Mouse (Mus musculus): ENCODE measurements at regions not wholly inside any gene's neighbourhood (a gene's known extent, or its start where the extent isn't known, plus 50 kb on each side); places are given as distances from the start of the nearest gene placed in this dataset.

DNA sequence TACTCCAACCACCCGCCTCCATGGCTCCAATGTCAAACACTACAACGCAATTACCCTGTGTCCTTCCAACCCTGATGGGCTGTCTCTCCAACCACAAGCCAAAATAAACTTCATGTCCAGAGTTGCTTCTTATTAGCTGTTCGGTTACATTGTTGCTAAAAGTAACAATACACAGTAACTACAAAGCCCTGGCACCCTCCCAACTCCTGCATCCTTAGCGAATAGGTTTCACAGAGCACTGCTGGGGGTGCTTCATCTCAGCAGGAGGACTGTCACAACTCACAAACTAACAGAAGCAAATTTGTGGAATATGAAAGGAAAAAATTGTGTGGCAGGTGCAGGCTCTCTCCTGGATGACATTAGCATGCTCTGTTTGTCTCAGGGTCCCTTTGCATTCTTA, 238.1 kb downstream of the Cpe start:
- Histone ChIP-seq H3K4me1 (ENCODE audit: control insufficient read depth, insufficient read depth, low read length) (no peaks in the 10 kb centered on the region), H3K27ac (ENCODE audit: insufficient read depth, low read depth, low read length) (no peak overlapping the region), H3K4me3 (ENCODE audit: insufficient read depth, low read depth, low read length) (no peak overlapping the region), H3K27me3 (replicated peaks; ENCODE audit: control insufficient read depth, insufficient read depth, low read length) (no peaks in the 10 kb centered on the region), H3K36me3 (ENCODE audit: control insufficient read depth, insufficient read depth, low read length) (no peaks in the 10 kb centered on the region)
- DNase-seq, result no peak
- WGBS, result 67% methylated on average over 4 of the region's 4 CpGs
- no peak for TF ChIP-seq CTCF (conservative IDR thresholded peaks at IDR 0.05; ENCODE audit: insufficient read depth, insufficient read length, low read depth, low read length)
- no peak for TF ChIP-seq POLR2A (IDR thresholded peaks at IDR 0.05; ENCODE audit: low read depth, low read length)

DNA sequence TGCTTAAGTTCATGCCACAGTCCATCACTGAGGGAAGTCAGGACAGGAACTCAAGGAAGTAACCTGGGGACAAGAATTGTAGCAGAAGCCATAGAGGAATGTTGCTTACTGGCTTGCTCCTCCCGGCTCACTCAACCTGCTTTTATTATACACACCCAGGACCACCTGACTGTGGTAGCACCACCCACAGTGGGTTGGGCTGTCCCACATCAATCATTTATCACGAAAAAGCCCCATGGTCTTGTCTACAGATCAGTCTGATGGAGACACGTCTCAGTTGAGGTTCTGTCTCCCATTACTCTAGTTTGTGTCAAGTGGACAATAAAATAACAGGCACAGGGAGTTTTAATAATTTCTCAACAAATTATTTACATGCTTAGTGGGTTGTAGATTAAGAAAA, 239.3 kb upstream of the Tll1 start:
- H3K4me1 ChIP-seq (ENCODE audit: control insufficient read depth, insufficient read depth, low read length), result no peaks in the 10 kb centered on the region
- TF ChIP-seq POLR2A (IDR thresholded peaks at IDR 0.05; ENCODE audit: low read depth, low read length), result no peak
- no peak for TF ChIP-seq CTCF (conservative IDR thresholded peaks at IDR 0.05; ENCODE audit: insufficient read depth, insufficient read length, low read depth, low read length)
- 81% methylated on average over 3 of the region's 3 CpGs for WGBS
- H3K36me3 ChIP-seq (ENCODE audit: control insufficient read depth, insufficient read depth, low read length), result no peaks in the 10 kb centered on the region
- no peak for DNase-seq
- H3K4me3 ChIP-seq (ENCODE audit: insufficient read depth, low read depth, low read length), result no peak overlapping the region
- H3K27ac ChIP-seq (ENCODE audit: insufficient read depth, low read depth, low read length), result no peak overlapping the region
- H3K27me3 ChIP-seq (replicated peaks; ENCODE audit: control insufficient read depth, insufficient read depth, low read length), result no peaks in the 10 kb centered on the region

DNA sequence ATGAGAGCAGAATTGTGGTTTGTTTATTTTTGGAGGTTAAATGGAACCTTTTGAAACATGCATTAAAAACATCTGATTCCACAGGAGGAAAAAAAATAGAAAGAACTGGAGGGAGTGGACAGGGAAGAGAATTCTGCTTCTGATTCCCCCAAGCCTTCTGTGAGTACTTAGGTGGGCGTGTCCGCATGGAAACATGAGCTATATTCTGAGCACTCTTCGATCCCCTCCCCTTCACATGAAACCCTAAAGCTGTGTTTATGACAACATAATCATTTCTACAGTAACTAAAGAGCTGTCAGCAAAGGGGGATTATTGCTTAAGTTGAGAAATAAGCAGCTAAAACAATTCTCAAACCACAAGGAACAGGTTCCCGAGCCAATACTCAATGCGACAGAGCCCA, 238.4 kb upstream of the Tll1 start:
- Histone ChIP-seq H3K27me3 (replicated peaks; ENCODE audit: control insufficient read depth, insufficient read depth, low read length) (no peaks in the 10 kb centered on the region), H3K36me3 (ENCODE audit: control insufficient read depth, insufficient read depth, low read length) (no peaks in the 10 kb centered on the region), H3K4me1 (ENCODE audit: control insufficient read depth, insufficient read depth, low read length) (no peaks in the 10 kb centered on the region), H3K27ac (ENCODE audit: insufficient read depth, low read depth, low read length) (no peak overlapping the region), H3K4me3 (ENCODE audit: insufficient read depth, low read depth, low read length) (no peak overlapping the region)
- WGBS, result 82% methylated on average over 5 of the region's 5 CpGs
- TF ChIP-seq POLR2A (IDR thresholded peaks at IDR 0.05; ENCODE audit: low read depth, low read length), result no peak
- TF ChIP-seq CTCF (conservative IDR thresholded peaks at IDR 0.05; ENCODE audit: insufficient read depth, insufficient read length, low read depth, low read length), result no peak
- DNase-seq, result no peak

DNA sequence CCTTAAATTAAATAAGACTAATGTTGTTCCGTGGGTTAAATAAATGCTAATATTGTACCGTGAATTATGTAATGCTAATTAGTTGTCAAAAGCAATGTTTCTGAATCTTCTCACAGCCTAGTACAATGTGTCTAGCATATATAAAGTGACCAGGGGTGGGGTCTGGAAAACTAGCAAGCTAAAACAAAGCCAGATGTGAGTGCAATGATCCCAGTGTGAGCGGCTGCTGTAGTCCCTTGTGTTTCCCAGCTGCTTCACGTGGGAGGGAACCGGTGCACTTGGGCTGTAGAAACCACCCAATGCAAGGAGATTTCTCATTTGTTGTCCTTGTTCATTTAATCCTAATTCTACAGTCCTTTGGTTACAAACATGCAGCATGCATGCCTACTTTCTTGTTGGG, 232.4 kb upstream of the Tll1 start:
- no peaks in the 10 kb centered on the region for H3K27me3 ChIP-seq (replicated peaks; ENCODE audit: control insufficient read depth, insufficient read depth, low read length)
- no peak overlapping the region for H3K4me3 ChIP-seq (ENCODE audit: insufficient read depth, low read depth, low read length)
- WGBS, result 68% methylated on average over 5 of the region's 5 CpGs
- no peak for DNase-seq
- H3K27ac ChIP-seq (ENCODE audit: insufficient read depth, low read depth, low read length), result no peak overlapping the region
- H3K36me3 ChIP-seq (ENCODE audit: control insufficient read depth, insufficient read depth, low read length), result no peaks in the 10 kb centered on the region
- no peak for TF ChIP-seq POLR2A (IDR thresholded peaks at IDR 0.05; ENCODE audit: low read depth, low read length)
- no peak for TF ChIP-seq CTCF (conservative IDR thresholded peaks at IDR 0.05; ENCODE audit: insufficient read depth, insufficient read length, low read depth, low read length)
- H3K4me1 ChIP-seq (ENCODE audit: control insufficient read depth, insufficient read depth, low read length), result no peaks in the 10 kb centered on the region

DNA sequence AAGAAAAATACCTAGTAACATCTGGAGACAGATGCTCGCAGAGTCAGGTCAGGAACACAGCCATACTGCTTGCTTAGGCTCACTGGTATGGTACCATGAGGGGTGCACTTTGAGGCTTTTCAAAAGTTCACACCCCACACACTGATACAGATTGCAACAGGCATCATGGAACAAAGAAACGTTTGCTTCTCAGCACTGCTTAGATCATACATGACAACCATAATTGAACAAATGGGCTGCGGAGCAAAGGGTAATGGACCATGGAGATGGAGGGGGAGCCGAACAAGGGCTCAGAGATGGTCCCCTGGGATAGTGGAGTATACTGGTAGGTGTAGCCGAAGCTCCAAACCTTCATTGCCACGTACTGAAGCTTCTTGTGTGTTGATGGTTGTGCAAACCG, 228.6 kb upstream of the Tll1 start:
- H3K27ac ChIP-seq (ENCODE audit: insufficient read depth, low read depth, low read length), result no peak overlapping the region

DNA sequence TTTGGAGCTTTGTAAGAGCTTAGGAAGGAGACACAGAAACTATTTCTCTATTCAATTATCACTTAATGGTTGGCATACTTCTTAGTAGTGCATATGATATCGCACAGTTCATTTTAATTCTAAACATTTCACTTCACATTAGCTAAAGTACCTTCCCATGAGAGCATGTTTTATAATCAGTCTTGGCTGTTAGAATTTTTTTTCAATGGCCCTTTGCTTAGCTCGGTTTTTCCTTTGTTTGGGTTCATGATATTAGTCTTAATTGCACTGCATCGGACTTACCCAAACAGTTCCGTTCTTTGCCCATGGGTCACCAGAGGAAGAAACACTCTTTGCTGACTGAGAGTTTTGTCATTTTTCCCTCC, 216.8 kb upstream of the Tll1 start:
- no peaks in the 10 kb centered on the region for H3K4me1 ChIP-seq (ENCODE audit: control insufficient read depth, insufficient read depth, low read length)
- no peak overlapping the region for H3K4me3 ChIP-seq (ENCODE audit: insufficient read depth, low read depth, low read length)
- H3K27ac ChIP-seq (ENCODE audit: insufficient read depth, low read depth, low read length), result no peak overlapping the region
- no peak for TF ChIP-seq POLR2A (IDR thresholded peaks at IDR 0.05; ENCODE audit: low read depth, low read length)
- no peak for TF ChIP-seq CTCF (conservative IDR thresholded peaks at IDR 0.05; ENCODE audit: insufficient read depth, insufficient read length, low read depth, low read length)
- H3K36me3 ChIP-seq (ENCODE audit: control insufficient read depth, insufficient read depth, low read length), result no peaks in the 10 kb centered on the region
- H3K27me3 ChIP-seq (replicated peaks; ENCODE audit: control insufficient read depth, insufficient read depth, low read length), result no peaks in the 10 kb centered on the region
- DNase-seq, result no peak
- 82% methylated on average over 4 of the region's 4 CpGs for WGBS

More for the DNA sequence above, 228.6 kb upstream of the Tll1 start:
- WGBS, result 68% methylated on average over 7 of the region's 7 CpGs
- no peak overlapping the region for H3K4me3 ChIP-seq (ENCODE audit: insufficient read depth, low read depth, low read length)
- H3K27me3 ChIP-seq (replicated peaks; ENCODE audit: control insufficient read depth, insufficient read depth, low read length), result no peaks in the 10 kb centered on the region
- no peak for TF ChIP-seq CTCF (conservative IDR thresholded peaks at IDR 0.05; ENCODE audit: insufficient read depth, insufficient read length, low read depth, low read length)
- TF ChIP-seq POLR2A (IDR thresholded peaks at IDR 0.05; ENCODE audit: low read depth, low read length), result no peak
- no peaks in the 10 kb centered on the region for H3K4me1 ChIP-seq (ENCODE audit: control insufficient read depth, insufficient read depth, low read length)
- H3K36me3 ChIP-seq (ENCODE audit: control insufficient read depth, insufficient read depth, low read length), result no peaks in the 10 kb centered on the region
- no peak for DNase-seq

DNA sequence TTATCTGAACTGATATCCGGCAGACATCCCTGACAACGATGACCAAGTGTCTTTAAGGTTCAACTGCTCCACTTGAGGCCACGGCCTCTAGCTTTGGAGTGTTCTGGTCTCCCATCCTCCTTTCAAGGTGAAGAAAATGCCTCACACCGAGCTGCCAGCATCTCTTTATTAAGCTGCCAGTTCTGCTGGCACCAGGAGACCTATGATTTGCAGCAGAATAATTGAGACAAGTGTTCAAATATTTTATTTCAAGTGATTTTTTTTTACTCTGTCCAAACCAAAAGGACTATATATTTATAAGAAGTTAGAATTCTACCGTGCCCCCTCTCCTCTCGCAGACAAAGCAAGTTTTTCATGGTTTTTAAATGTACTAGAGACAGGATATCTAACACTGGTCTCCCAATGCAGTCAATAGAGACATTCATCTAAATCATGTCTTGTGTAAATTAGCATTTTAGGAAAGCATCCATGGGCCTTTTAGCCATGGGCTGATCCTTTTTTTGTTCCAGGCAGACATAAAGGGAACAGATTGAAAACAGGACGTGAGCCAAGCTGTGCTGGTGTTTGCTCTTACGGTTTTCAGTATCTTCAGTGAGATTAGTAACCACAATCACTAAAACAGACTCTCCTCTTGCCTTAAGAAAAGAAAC, 216.3 kb upstream of the Tll1 start:
- DNase-seq, result no peak
- H3K4me3 ChIP-seq (ENCODE audit: insufficient read depth, low read depth, low read length), result no peak overlapping the region
- no peaks in the 10 kb centered on the region for H3K36me3 ChIP-seq (ENCODE audit: control insufficient read depth, insufficient read depth, low read length)
- TF ChIP-seq CTCF (conservative IDR thresholded peaks at IDR 0.05; ENCODE audit: insufficient read depth, insufficient read length, low read depth, low read length) (no peak), POLR2A (IDR thresholded peaks at IDR 0.05; ENCODE audit: low read depth, low read length) (no peak)
- no peak overlapping the region for H3K27ac ChIP-seq (ENCODE audit: insufficient read depth, low read depth, low read length)
- no peaks in the 10 kb centered on the region for H3K4me1 ChIP-seq (ENCODE audit: control insufficient read depth, insufficient read depth, low read length)
- H3K27me3 ChIP-seq (replicated peaks; ENCODE audit: control insufficient read depth, insufficient read depth, low read length), result no peaks in the 10 kb centered on the region
- WGBS, result 62% methylated on average over 8 of the region's 8 CpGs
